Mouse (Mus musculus) MEL (cell line): ENCODE results near the gene Ly9.

ENCODE experiments used
- CTCF ChIP-seq, 3 experiments: IDR thresholded peaks in 2 of 3; conservative IDR thresholded peaks in 1 of 3; 2 replicates each; pipeline ENCODE4 v1.5.1; 2011 to 2012; ENCODE audit warnings: low read length in 3 of 3, low read depth in 2 of 3, mild to moderate bottlenecking in 2 of 3, improper control_type of control experiment in 1 of 3, inconsistent platforms in 1 of 3, mixed read lengths in 1 of 3, moderate library complexity in 1 of 3; ENCODE audit not compliant: control insufficient read depth in 1 of 3, insufficient read depth in 1 of 3, poor library complexity in 1 of 3, severe bottlenecking in 1 of 3
- E2F4 ChIP-seq: IDR thresholded peaks from 2 replicates; pipeline ENCODE4 v1.6.1; 2011; ENCODE audit warnings: low read depth, low read length, improper control_type of control experiment, borderline replicate concordance
- ELF1 ChIP-seq: IDR thresholded peaks from 2 replicates; pipeline ENCODE4 v1.6.1; 2014; ENCODE audit warnings: low read depth, mild to moderate bottlenecking, inconsistent platforms, low read length, improper control_type of control experiment, moderate library complexity
- EP300 ChIP-seq, 2 experiments: IDR thresholded peaks; 2 replicates each; pipeline ENCODE4 v1.6.1; 2011; ENCODE audit warnings: improper control_type of control experiment in 2 of 2, low read length in 2 of 2, low read depth in 1 of 2, mild to moderate bottlenecking in 1 of 2
- HCFC1 ChIP-seq: IDR thresholded peaks from 2 replicates; pipeline ENCODE4 v1.6.1; 2012; ENCODE audit warnings: low read depth, mild to moderate bottlenecking, inconsistent platforms, low read length, improper control_type of control experiment, moderate library complexity
- JUND ChIP-seq: IDR thresholded peaks from 2 replicates; pipeline ENCODE4 v1.6.1; 2011; ENCODE audit warnings: low read depth, mild to moderate bottlenecking, improper control_type of control experiment, low read length
- KAT2A ChIP-seq: conservative IDR thresholded peaks from 2 replicates; pipeline ENCODE4 v1.6.1; 2012; ENCODE audit warnings: low read depth, low read length, improper control_type of control experiment, inconsistent platforms
- MAX ChIP-seq: IDR thresholded peaks from 2 replicates; pipeline ENCODE4 v1.6.1; 2011; ENCODE audit warnings: low read length, improper control_type of control experiment
- MYB ChIP-seq: IDR thresholded peaks from 2 replicates; pipeline ENCODE4 v1.6.1; 2011; ENCODE audit warnings: mild to moderate bottlenecking, low read depth, low read length, improper control_type of control experiment
- POLR2A ChIP-seq, 2 experiments: IDR thresholded peaks; 2 replicates each; pipeline ENCODE4 v1.6.1; 2011 to 2012; ENCODE audit warnings: low read length in 2 of 2, mild to moderate bottlenecking in 2 of 2, control low read depth in 1 of 2, improper control_type of control experiment in 1 of 2, low read depth in 1 of 2, moderate library complexity in 1 of 2; ENCODE audit not compliant: control insufficient read depth in 1 of 2, insufficient read depth in 1 of 2, poor library complexity in 1 of 2
- TCF12 ChIP-seq: IDR thresholded peaks from 2 replicates; pipeline ENCODE4 v1.6.1; 2014; ENCODE audit warnings: low read depth, mild to moderate bottlenecking, inconsistent platforms, low read length, improper control_type of control experiment, moderate library complexity
- USF1 ChIP-seq: IDR thresholded peaks from 2 replicates; pipeline ENCODE4 v1.6.1; 2014; ENCODE audit warnings: low read depth, mild to moderate bottlenecking, inconsistent platforms, low read length, improper control_type of control experiment, moderate library complexity
- ZNF384 ChIP-seq: IDR thresholded peaks from 2 replicates; pipeline ENCODE4 v1.6.1; 2012; ENCODE audit warnings: low read depth, mild to moderate bottlenecking, inconsistent platforms, low read length, improper control_type of control experiment

GRCm38 (mm10) chr1:171630912-171631311, 23.7 kb upstream of the Ly9 start:
- TF ChIP-seq CTCF (IDR thresholded peaks at IDR 0.05 in 2 of 3, conservative IDR thresholded peaks at IDR 0.05 in 1 of 3; ENCODE audit: control insufficient read depth in 1 of 3, insufficient read depth in 1 of 3, low read depth in 2 of 3, low read length in 3 of 3, poor library complexity in 1 of 3, severe bottlenecking in 1 of 3) (no peak), POLR2A (IDR thresholded peaks at IDR 0.05; ENCODE audit: control insufficient read depth in 1 of 2, insufficient read depth in 1 of 2, low read depth in 1 of 2, low read length in 2 of 2, poor library complexity in 1 of 2) (no peak), USF1 (no peak), EP300 (IDR thresholded peaks at IDR 0.05; ENCODE audit: low read depth in 1 of 2, low read length in 2 of 2) (no peak), ZNF384 (no peak), KAT2A (no peak), JUND (no peak), ELF1 (no peak), MAX (no peak), HCFC1 (no peak), TCF12 (no peak), MYB (no peak), E2F4 (no peak)
